Mouse (Mus musculus) gastrocnemius, adult 8-10 months (tissue): ENCODE data around the gene Bmp2. TPM values are rescaled to one million over a fixed set of nuclear protein-coding genes. Genes with fewer than 3 reads are reported as not detected.
A peak's percentile ranks its signal among the peaks of the same experiment; 100 is the strongest.

Experiments used
- DNase-seq, 2 experiments: peaks; one replicate each; pipeline ENCODE4 v3.0.0; 2022; ENCODE audit warnings: low spot score in 2 of 2
- total RNA-seq, 4 experiments: library from RNA; stranded (reverse); gene quantifications; 2 replicates each; pipeline ENCODE4 v1.2.4; 2022

Bmp2 gene
- total RNA-seq = 1 to 10 TPM in 3 of 4 experiments, under 1 TPM in 1; 0.56 to 1.8 (median 1.3) TPM

GRCm38 (mm10) chr2:133552031-133552841, at the start of gene Bmp2:
Bmp2 (plus strand) TSS chr2:133552159.
- DNase-seq = peak; percentile 38 to 53

GRCm38 (mm10) chr2:133505678-133506077, 46.3 kb upstream of the Bmp2 start:
- DNase-seq = no peak

- no peak for DNase-seq
Measured at GRCm38 (mm10) chr2:133507045-133507444, 44.9 kb upstream of the Bmp2 start.

- no peak for DNase-seq
Measured at GRCm38 (mm10) chr2:133509141-133509540, 42.8 kb upstream of the Bmp2 start.

- DNase-seq = no peak
Measured at GRCm38 (mm10) chr2:133511011-133511779, 40.8 kb upstream of the Bmp2 start.

- no peak for DNase-seq
Measured at GRCm38 (mm10) chr2:133516331-133517046, 35.5 kb upstream of the Bmp2 start.

GRCm38 (mm10) chr2:133517867-133518266, 34.1 kb upstream of the Bmp2 start:
- no peak for DNase-seq

GRCm38 (mm10) chr2:133521193-133521592, 30.8 kb upstream of the Bmp2 start:
- DNase-seq = no peak

GRCm38 (mm10) chr2:133522121-133522520, 29.8 kb upstream of the Bmp2 start:
- DNase-seq = peak; percentile 28 to 43

GRCm38 (mm10) chr2:133525621-133526181, 26.3 kb upstream of the Bmp2 start:
- no peak for DNase-seq

GRCm38 (mm10) chr2:133529396-133529795, 22.6 kb upstream of the Bmp2 start:
- DNase-seq = peak; percentile 52 to 70

- no peak for DNase-seq
Measured at GRCm38 (mm10) chr2:133533073-133533472, 18.9 kb upstream of the Bmp2 start.

GRCm38 (mm10) chr2:133535481-133535880, 16.5 kb upstream of the Bmp2 start:
- DNase-seq = no peak

- DNase-seq = no peak
Measured at GRCm38 (mm10) chr2:133536812-133537211, 15.1 kb upstream of the Bmp2 start.

- DNase-seq = no peak
Measured at GRCm38 (mm10) chr2:133540702-133541101, 11.3 kb upstream of the Bmp2 start.

GRCm38 (mm10) chr2:133550238-133550682, 1.7 kb upstream of the Bmp2 start:
- DNase-seq = peak; percentile 18 to 28

GRCm38 (mm10) chr2:133552842-133553465, 995 bp downstream of the Bmp2 start:
- peak; percentile 5 to 17 for DNase-seq

GRCm38 (mm10) chr2:133553911-133554285, 1.9 kb downstream of the Bmp2 start:
- no peak for DNase-seq

- DNase-seq = peak in 1 of 2 experiments; percentile 18
Measured at GRCm38 (mm10) chr2:133554286-133555021, 2.5 kb downstream of the Bmp2 start.

- DNase-seq = no peak
Measured at GRCm38 (mm10) chr2:133564248-133564886, 12.4 kb downstream of the Bmp2 start.
